Mouse (Mus musculus) natural killer cell, adult 2 months (primary cell): ENCODE measurements around the gene Soat2.
"Not testable (repeated sequence)": the region's sequence is repeated elsewhere in the genome, so short reads cannot be mapped to it uniquely, and the experiment has no call there.

Experiments
- DNase-seq, 2 experiments: peaks; one replicate each; pipeline ENCODE4 v3.0.0; 2022; ENCODE audit warnings: low spot score in 2 of 2

The Soat2 gene

GRCm38 (mm10) chr15:102146882-102147281 lies 3.4 kb upstream of the Soat2 start:
- peak in 1 of 2 experiments; percentile 45 for DNase-seq

- peak; percentile 59 to 69 for DNase-seq
These were observed 2.5 kb upstream of the Soat2 start for GRCm38 (mm10) chr15:102147674-102148402.

- DNase-seq, result no peak
These were observed 765 bp upstream of the Soat2 start for GRCm38 (mm10) chr15:102149561-102149960.

- peak in 1 of 2 experiments; percentile 36 for DNase-seq
These were observed 2.3 kb downstream of the Soat2 start for GRCm38 (mm10) chr15:102152646-102153045.

- DNase-seq, result not testable (repeated sequence)
These were observed 4.7 kb downstream of the Soat2 start for GRCm38 (mm10) chr15:102155006-102155405.

GRCm38 (mm10) chr15:102156836-102157235 lies 6.5 kb downstream of the Soat2 start:
- no peak for DNase-seq

GRCm38 (mm10) chr15:102160415-102161060 lies 10.2 kb downstream of the Soat2 start:
- DNase-seq, result peak; percentile 25 to 53

DNA sequence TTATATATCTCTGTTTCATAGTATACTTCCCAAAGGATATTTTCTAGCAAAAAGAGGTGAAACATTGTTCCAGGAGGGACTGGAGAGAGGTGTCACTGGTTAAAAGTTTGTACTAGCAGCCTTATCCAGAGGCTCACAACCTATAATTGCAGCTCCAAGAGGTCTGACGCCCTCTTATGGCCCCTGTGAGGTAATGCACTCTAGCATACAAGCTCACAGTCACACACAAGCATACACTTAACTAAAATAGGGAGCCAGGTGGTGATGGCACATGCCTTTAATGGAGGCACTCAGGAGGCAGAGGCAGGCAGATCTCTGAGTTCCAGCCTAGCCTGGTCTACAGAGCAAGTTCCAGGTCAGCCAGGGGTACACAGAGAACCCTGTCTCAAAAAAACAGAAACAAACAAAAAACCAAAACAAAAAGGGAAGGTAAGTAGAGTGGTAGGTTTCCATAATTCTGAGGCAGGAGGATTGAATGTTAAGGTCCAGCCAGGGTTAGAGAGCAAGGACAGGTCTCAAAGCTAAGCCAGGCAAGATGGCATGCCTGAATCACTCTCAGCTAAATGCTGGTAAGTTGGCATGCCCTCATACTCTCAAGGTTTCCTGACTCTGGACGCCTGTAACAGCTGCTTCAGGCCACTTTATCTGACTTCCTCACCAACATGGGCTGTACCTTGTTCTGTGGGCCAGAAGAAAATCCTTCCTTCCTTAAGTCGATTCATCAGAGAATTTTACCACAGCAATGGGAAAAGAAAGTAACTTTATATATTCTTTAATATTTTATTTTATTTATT lies 13.8 kb downstream of the Soat2 start:
- no peak for DNase-seq

GRCm38 (mm10) chr15:102165468-102166100 lies 15.3 kb downstream of the Soat2 start:
- DNase-seq, result no peak

DNA sequence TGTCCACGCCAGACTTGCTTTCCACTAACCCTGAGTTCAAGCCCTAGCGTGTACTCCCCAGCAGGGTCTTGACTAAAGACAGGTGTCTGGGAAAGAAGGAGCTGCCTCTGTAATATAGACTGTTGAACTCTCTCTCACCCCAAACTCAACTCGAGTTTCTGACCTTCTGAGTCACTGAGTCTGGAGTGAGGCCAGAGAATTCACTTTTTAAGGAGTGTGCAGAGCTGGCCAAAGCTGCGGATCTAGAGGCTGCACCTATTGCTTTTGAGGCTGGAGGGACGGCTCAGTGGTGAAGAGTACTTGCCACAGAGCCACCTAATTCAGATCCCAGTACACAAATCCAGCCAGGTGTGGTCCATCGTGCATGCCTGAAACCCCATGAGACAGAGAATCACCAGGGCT lies 17.3 kb downstream of the Soat2 start:
- DNase-seq, result no peak

- no peak for DNase-seq
These were observed 18.7 kb downstream of the Soat2 start for GRCm38 (mm10) chr15:102169064-102169463.

DNA sequence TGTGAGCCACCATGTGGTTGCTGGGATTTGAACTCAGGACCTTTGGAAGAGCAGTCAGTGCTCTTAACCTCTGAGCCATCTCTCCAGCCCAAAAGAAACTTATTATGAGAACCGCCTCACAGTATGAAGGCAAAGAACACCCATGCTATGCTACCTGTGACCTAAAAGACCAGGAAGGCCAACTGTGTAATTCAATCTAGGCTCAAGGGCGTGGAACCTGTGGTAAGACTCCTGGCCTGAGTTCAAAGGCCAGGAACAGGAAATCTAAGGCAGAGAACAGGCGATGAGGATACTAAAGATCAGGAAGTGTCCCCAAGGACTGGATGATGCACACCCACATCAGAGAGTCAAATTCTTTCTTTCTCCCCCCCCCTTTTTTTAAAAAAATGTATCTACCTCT lies 23.3 kb downstream of the Soat2 start:
- no peak for DNase-seq

DNA sequence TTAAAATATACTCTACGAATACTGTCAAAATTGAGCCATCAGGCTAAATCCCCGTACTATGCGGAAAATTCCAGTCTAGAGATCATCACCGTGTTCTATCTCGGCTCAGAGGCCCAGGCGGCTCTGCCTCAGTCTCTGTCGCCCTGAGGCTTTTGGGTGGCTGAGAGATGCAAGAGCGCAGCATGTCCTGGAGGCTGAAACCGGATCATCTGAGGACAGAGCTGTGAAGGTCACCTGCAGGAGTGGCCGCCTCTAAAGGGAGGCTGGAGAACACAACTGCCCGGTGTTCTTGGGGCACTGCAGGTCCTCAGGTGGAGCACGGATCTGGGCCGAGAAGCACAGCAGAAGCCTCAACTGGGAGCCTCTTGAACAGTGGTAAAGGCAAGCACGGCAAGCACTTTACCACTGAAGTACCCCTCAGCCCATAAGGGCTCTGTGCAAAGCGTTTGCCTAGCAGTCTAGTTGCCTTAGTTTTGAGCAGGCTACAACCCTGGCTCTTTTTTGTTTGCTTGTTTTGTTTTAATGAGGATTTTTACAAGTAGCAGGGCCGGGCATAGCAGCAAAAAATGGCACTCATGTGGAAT lies 25.5 kb downstream of the Soat2 start:
- no peak for DNase-seq

DNA sequence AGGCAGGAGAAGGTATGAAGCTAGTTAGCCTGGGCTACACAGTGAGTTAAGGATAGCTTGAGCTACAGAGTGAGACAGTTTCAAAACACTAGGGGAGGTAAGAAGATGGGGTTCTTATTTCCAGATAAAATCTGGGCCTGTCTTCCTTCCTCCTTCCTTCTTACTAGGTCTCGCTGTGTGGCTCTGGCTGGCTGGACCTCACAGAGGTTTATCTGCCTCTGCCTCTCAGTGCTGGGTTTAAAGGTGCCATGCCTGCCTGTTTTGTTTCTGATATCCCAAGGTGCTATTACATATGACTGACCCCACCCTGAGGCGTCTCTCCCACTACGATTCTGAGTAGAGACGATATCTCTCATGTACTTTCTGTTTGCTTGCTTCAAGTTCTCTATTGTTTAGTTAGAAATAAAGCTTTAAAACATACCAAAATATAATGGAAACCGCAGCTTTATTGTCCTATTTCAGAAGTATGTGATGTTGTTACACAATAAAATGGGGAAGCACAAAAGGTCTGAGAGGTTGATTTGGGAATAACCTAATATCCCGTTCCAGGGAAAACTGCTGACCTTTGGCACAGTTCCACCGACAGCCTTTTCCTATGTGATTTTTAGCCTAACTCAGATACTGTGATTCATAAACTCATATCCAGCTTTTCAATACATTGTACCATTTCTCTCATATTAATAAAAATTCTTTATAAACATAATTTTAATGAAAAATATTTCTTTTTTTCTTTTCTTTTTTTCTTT lies 26.4 kb downstream of the Soat2 start:
- no peak for DNase-seq

DNA sequence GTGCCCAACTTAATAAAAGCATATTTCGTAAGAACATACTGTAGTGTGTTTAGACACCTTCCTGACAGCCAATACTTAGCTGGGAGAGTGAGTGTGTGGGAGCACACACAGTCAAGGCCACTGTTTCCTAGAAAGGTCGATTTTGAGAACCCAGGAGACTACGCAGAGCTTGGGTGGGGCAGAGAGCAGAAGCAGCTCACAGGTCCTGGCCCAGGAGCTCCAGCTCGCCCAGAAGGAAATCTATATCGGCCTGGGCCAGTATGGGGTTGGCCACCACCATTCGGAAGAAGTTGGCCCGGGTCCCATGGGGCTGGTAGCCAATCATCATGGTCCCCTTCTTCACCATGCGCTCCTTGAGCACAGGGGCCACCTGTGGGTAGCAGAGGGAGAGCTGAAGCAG lies 27.1 kb downstream of the Soat2 start:
- no peak for DNase-seq

GRCm38 (mm10) chr15:102178279-102178678 lies 28.0 kb downstream of the Soat2 start:
- peak; percentile 79 to 81 for DNase-seq

GRCm38 (mm10) chr15:102179106-102179505 lies 28.8 kb downstream of the Soat2 start:
- no peak for DNase-seq

- no peak for DNase-seq
These were observed 29.6 kb downstream of the Soat2 start for GRCm38 (mm10) chr15:102179924-102180323.

DNA sequence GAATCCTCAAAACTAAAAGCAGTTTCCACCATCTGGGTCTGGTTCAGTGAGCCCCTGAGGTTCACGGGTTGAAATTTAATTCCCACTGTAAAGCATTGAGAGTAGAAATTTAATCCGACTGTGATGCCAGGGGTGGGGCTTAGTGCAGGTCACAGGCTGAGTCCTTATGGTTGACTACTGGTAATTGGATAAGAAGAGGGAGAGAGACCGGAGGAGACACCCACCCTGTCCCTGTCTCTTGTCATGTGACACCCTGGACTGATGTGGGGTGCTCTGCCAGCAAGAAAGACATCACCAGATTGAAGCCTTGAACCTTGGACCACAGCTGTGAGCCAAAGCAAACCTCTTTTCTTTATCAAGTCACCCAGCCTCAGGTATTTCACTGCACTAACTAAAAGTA lies 32.8 kb downstream of the Soat2 start:
- DNase-seq, result no peak

- DNase-seq, result no peak
These were observed 35.9 kb downstream of the Soat2 start for GRCm38 (mm10) chr15:102186239-102186638.

DNA sequence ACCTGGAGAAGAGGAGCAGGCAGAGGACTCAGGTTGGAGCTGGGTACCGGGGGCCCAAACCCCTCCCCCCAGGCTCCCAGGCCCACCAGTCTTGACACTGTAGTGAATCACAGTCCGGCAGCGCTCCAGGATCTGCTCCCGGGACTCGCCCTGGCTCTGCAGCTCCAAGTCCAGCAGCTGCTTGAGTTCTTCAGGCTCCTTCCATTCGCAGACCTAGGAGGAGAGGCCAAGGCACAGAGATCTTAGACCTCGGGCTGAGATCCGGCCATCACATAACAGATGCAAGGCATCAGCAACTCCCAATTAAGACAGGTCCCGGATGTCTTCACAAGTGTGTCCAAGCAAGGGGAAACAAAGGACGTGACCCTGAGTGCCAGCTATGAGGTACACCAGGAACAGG lies 37.8 kb downstream of the Soat2 start:
- DNase-seq, result no peak
